Mouse (Mus musculus): ENCODE measurements at regions not wholly inside any gene's neighbourhood (a gene's known extent, or its start where the extent isn't known, plus 50 kb on each side); places are given as distances from the start of the nearest gene placed in this dataset.

GRCm38 (mm10) chr2:103143985-103144384 lies 70.5 kb downstream of the Apip start:
- no peak for DNase-seq (ENCODE audit: extremely low read depth, low read depth, low spot score)

- no peak for DNase-seq (ENCODE audit: extremely low read depth, low read depth, low spot score)
These were observed 70.9 kb downstream of the Apip start for GRCm38 (mm10) chr2:103144420-103144819.

GRCm38 (mm10) chr2:103145058-103145457 lies 71.6 kb downstream of the Apip start:
- DNase-seq (ENCODE audit: extremely low read depth, low read depth, low spot score) = no peak

- DNase-seq (ENCODE audit: extremely low read depth, low read depth, low spot score) = no peak
These were observed 72.7 kb downstream of the Apip start for GRCm38 (mm10) chr2:103146132-103146531.

GRCm38 (mm10) chr2:103153261-103153660 lies 79.8 kb downstream of the Apip start:
- DNase-seq (ENCODE audit: extremely low read depth, low read depth, low spot score) = no peak

GRCm38 (mm10) chr2:103167741-103168140 lies 94.3 kb downstream of the Apip start:
- no peak for DNase-seq (ENCODE audit: extremely low read depth, low read depth, low spot score)

- no peak for DNase-seq (ENCODE audit: extremely low read depth, low read depth, low spot score)
These were observed 94.8 kb downstream of the Apip start for GRCm38 (mm10) chr2:103168266-103168665.

- no peak for DNase-seq (ENCODE audit: extremely low read depth, low read depth, low spot score)
These were observed 103.9 kb downstream of the Apip start for GRCm38 (mm10) chr2:103177361-103177760.

- DNase-seq (ENCODE audit: extremely low read depth, low read depth, low spot score) = no peak
These were observed 106.9 kb downstream of the Apip start for GRCm38 (mm10) chr2:103180298-103180927.

- DNase-seq (ENCODE audit: extremely low read depth, low read depth, low spot score) = no peak
These were observed 113.3 kb downstream of the Apip start for GRCm38 (mm10) chr2:103186751-103187260.

GRCm38 (mm10) chr2:103192591-103192990 lies 110.5 kb downstream of the Ehf start:
- no peak for DNase-seq (ENCODE audit: extremely low read depth, low read depth, low spot score)

- DNase-seq (ENCODE audit: extremely low read depth, low read depth, low spot score) = peak; percentile 76
These were observed 102.8 kb downstream of the Ehf start for GRCm38 (mm10) chr2:103200313-103200712.

- no peak for DNase-seq (ENCODE audit: extremely low read depth, low read depth, low spot score)
These were observed 98.0 kb downstream of the Ehf start for GRCm38 (mm10) chr2:103205046-103205445.

- DNase-seq (ENCODE audit: extremely low read depth, low read depth, low spot score) = peak; percentile 78
These were observed 94.7 kb downstream of the Ehf start for GRCm38 (mm10) chr2:103208370-103208769.

GRCm38 (mm10) chr2:103209056-103209455 lies 94.0 kb downstream of the Ehf start:
- no peak for DNase-seq (ENCODE audit: extremely low read depth, low read depth, low spot score)

GRCm38 (mm10) chr2:103209512-103209981 lies 93.5 kb downstream of the Ehf start:
- DNase-seq (ENCODE audit: extremely low read depth, low read depth, low spot score) = peak; percentile 91

GRCm38 (mm10) chr2:103211179-103211578 lies 91.9 kb downstream of the Ehf start:
- DNase-seq (ENCODE audit: extremely low read depth, low read depth, low spot score) = no peak

All from fat pad, adult 2 months (tissue).